Mouse (Mus musculus) brain, embryonic 18.5 days (tissue): ENCODE results near the gene Foxb1.

ENCODE experiments used
- DNase-seq: peaks from one replicate; pipeline ENCODE4 v3.0.0-alpha.2; 2012; ENCODE audit warnings: low read depth, low spot score

The Foxb1 gene

GRCm38 (mm10) chr9:69757254-69757653 lies 3.5 kb downstream of the Foxb1 start:
- DNase-seq = no peak

- DNase-seq = no peak
These were observed 4.3 kb downstream of the Foxb1 start for GRCm38 (mm10) chr9:69756456-69756855.

GRCm38 (mm10) chr9:69756041-69756440 lies 4.7 kb downstream of the Foxb1 start:
- no peak for DNase-seq

- no peak for DNase-seq
These were observed 5.6 kb downstream of the Foxb1 start for GRCm38 (mm10) chr9:69755157-69755556.

GRCm38 (mm10) chr9:69754712-69755111 lies 6.0 kb downstream of the Foxb1 start:
- no peak for DNase-seq

GRCm38 (mm10) chr9:69754291-69754690 lies 6.4 kb downstream of the Foxb1 start:
- no peak for DNase-seq

GRCm38 (mm10) chr9:69747971-69748370 lies 12.8 kb downstream of the Foxb1 start:
- no peak for DNase-seq

GRCm38 (mm10) chr9:69728736-69729135 lies 32.0 kb downstream of the Foxb1 start:
- no peak for DNase-seq

GRCm38 (mm10) chr9:69718431-69718830 lies 42.3 kb downstream of the Foxb1 start:
- DNase-seq = no peak

GRCm38 (mm10) chr9:69716364-69716763 lies 44.4 kb downstream of the Foxb1 start:
- no peak for DNase-seq

- no peak for DNase-seq
These were observed 45.3 kb downstream of the Foxb1 start for GRCm38 (mm10) chr9:69715445-69715844.

GRCm38 (mm10) chr9:69714346-69714745 lies 46.4 kb downstream of the Foxb1 start:
- DNase-seq = no peak

GRCm38 (mm10) chr9:69713577-69714327 lies 47.0 kb downstream of the Foxb1 start:
- DNase-seq = no peak

GRCm38 (mm10) chr9:69712714-69713525 lies 47.8 kb downstream of the Foxb1 start:
- DNase-seq = no peak
